Mouse (Mus musculus): ENCODE measurements around the gene Opcml.

The Opcml gene

DNA sequence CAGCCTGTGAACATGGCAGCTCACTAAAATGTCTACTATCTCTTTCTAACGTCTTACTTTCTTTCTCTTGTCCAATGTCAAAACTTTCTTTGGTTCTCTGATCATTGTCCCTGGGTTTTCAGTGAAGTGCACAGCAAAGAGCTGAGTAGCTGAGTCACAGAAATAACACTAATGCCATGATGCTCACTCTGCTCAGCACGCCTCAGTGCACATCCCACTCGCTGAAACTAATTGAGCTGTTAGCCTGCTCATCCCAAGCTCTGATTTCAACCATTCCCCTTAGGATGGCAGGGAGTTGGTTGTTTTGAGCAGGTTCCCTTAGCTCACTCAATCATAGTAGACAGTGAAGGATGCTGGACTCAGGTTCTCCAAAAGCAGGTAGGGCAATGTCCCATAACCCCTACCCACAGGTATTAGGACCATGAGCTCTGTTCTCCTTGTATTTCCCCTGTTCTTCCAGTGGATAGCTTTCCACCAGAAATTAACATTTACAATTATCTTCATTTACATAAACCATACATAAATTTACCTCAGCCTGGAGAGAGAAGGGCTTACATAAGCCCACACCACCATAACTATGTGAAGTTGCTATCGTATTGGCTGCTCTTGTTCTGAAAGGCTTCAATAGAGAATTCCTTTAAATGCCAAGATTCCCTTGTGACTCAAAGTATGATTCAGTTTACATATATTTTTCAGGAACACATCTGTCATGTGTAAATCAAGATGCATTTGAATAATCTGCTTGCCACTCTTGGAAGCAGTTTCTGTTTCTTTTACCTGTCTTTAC, 655.9 kb downstream of the Opcml start:
- peak; percentile 12 for DNase-seq

GRCm38 (mm10) chr9:28452509-28452908, 661.9 kb downstream of the Opcml start:
- DNase-seq = no peak

DNA sequence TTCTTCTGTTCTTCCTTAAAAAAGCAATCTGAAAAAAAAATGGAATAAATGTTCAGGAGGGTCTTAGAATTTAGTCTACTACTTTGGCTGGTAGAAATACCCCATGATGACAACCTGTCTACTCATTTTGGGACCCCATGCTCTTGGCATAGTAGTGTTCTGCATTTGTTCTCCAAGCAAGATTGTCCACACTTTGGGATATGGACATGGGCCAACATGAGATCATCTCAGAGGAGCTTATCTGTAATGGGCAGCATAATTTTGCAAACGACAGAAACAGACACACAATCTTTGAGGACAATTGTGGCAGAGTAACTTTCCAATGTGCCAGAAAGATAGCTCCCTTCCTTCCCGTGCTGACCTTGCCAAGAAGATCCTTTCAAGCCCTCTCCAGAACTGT, 662.5 kb downstream of the Opcml start:
- no peak for DNase-seq

DNA sequence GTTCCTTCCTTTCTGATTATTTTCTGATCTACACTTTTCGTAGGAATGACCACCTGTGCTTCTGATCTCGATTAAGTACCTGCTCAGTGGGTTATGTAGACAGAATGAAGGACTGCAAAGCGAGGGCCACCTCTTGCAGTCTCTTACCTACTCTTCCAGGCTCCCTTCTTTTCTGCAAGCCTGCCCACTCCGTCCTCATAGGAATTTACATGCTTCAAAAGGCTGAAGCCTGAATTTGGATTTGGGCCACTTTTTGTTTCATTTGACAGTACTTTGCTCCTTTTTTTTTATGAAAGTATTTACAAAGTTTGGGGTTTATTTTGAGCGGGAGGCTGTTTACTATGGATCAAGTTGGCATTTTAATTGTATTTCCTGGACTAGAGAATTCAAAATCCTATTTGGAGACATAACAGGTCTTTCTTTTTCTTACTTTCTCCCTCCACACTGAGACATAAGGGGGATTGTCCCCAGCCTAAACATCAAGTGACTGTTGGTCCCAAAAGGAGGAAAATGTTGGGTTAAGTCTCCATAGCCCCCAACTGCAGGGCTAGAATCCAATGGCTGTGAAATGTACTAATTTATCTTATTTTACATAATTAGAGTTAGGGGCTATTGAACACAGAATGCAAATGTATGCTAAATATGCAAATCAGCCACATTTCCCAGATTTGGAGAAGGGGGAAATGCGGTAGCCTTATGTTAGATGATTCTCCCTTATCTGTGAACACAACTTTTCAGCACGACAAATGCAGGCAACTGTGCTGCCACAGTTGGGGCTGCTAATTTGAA, 667.6 kb downstream of the Opcml start:
- no peak for DNase-seq

- DNase-seq = no peak
These were observed 673.0 kb downstream of the Opcml start for GRCm38 (mm10) chr9:28463622-28464021.

DNA sequence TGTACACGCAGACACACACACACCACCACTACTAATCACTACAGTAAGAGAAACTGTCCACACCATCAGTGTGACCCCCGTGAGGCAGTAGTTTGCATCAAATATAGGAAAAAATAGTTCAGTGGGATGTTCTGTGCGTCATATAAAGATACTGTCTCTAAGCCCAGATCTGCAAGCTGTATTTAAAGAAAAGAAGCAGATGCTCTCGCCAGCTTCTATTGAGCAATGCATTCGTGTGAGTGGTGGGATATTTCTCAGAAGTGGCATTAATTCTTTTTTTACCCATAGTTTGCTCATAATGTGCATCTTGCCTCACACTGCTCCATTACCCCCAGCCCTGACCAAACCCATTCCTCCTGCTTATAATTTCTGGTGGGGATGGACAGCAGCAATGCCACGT, 678.8 kb downstream of the Opcml start:
- DNase-seq = no peak

DNA sequence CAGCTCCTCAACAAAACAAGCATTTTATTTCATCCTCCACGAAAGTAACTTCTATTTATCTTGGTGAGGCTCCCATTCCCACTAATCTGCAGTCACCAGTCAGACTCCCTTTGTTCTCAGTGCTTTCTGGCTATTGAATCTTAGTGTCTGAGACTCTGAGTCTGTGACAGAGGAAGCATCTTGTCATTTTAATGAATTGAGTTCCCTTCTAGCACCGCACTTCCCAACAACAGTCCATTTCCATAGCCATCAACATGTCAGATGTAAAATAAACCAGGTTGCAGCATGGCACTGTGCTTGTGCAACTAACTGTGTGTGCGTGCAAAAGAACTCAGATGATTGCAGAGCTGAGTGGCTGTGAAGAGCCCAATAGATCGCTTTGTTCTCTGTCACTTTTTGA, 680.9 kb downstream of the Opcml start:
- no peak for DNase-seq

DNA sequence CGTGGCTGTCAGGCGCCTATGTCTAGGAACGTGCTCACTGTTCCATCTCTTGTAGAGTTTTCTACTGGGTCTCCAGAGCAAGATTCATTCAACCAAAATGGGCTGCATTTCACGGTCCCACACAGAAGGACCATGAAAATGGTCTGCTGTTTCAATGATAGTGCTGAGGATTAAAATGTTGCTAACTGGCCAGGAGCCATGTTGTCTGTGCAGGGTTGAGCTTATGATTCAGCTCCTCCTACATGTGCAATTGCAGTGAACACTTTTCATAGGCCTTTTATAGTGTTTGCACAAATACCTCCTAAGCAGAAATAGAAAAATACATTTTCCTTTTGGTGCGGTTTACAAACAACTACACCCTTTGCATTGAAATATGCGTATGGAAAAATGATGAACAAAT, 684.0 kb downstream of the Opcml start:
- no peak for DNase-seq

DNA sequence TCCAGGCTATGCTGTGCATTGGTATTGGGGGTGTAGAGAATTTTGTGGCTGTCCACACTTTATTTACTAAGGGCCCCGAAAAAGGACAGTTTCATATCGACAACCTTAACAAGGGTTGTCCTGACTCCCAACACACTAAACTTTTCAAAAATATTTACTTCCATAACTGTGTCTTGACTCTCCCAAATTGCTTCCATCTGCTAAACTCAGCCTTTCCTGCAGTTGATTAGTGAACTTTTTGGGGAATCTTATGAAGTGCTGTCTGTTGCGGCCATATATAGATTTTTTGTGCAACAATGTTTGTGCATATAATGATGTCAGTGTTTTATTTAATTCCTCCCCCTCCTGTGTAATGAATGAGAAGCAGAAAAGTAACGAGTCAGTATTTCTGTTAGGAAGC, 690.7 kb downstream of the Opcml start:
- DNase-seq = no peak

DNA sequence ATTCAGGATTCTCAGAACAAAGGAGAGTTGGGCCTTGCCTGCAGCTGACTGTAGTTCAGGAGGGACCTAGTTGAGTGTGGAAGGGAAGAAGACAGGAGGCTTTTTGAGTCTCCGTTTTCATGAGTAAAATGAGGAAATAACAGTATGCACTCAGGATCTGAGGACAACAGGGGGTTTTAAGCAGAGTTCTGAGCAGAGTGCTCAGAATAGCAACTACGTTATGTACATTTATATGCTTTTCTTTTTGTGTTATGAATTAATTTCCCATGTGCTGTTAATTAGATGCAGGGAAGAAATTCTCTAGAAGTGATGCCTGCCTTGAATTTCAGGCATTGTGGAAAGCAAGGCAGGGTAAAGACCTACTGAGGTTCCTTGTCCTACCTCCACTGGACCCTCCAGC, 697.9 kb downstream of the Opcml start:
- DNase-seq = no peak

GRCm38 (mm10) chr9:28489828-28490227, 699.3 kb downstream of the Opcml start:
- DNase-seq = peak; percentile 50

- peak; percentile 83 for DNase-seq
These were observed 699.8 kb downstream of the Opcml start for GRCm38 (mm10) chr9:28490410-28490809.

- peak; percentile 45 for DNase-seq
These were observed 709.5 kb downstream of the Opcml start for GRCm38 (mm10) chr9:28499841-28500794.

DNA sequence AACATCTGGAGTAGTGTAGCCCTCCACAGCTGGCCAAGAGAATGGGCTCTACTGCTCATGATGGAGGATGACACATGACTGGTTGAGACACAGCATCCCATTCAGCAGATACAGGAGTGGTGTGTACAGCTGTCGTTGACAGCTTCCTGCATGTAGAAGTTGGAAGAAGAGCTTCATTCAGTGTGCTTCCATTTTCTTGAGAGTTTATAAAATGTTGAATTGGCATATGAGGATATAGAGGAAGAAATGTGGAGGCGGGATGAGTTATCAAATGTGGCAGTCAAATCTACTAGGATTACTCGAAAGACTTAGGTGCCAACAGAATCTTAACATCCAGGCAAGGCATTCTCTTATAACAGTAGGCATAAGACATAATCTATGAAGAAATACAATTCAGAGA, 723.3 kb downstream of the Opcml start:
- peak; percentile 1 for DNase-seq

- no peak for DNase-seq
These were observed 742.6 kb downstream of the Opcml start for GRCm38 (mm10) chr9:28533191-28533590.

GRCm38 (mm10) chr9:28535006-28535405, 744.4 kb downstream of the Opcml start:
- no peak for DNase-seq

DNA sequence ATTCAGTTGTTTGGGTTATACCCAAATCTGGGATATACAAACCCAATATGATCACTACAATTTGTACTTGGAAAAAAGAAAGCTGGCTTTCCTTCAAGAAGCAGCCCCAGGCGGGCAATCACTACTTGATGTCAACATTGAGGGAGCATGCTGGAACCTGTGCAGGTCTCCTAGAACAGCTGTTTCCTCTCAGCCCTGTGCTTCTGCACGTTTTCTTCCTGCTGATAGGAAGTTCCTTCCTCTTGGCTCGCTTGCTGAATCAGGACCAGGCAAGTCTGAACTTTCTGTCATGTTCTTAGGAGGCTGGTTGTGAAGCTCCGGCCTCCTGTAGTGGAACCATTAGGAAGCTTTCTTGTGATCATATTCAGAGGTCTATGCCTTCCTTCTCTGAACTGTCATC, 746.1 kb downstream of the Opcml start:
- DNase-seq = no peak

DNA sequence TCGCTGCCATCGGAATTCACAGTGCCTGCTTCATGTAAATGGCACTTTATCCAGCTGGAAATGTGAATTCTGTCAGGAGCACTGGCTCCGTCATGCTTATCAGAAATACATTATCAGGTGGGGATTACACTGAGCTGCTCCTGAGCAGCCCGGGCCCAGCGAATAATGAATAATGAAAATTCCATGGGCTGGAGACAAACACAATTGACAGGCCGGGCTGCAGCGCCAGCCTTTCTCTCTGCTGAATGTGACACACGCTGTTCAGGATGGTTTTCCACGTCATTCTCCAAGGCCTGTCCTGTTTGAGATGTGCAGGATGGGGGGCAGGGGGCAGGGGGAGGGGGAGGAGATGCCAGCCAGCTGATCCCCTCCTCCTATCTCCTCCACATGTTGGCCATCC, 757.6 kb downstream of the Opcml start:
- no peak for DNase-seq

GRCm38 (mm10) chr9:28552387-28553182, 762.0 kb downstream of the Opcml start:
- no peak for DNase-seq

- no peak for DNase-seq
These were observed 768.1 kb downstream of the Opcml start for GRCm38 (mm10) chr9:28558628-28559027.

- no peak for DNase-seq
These were observed 771.2 kb downstream of the Opcml start for GRCm38 (mm10) chr9:28561761-28562160.

GRCm38 (mm10) chr9:28563066-28563683, 772.6 kb downstream of the Opcml start:
- DNase-seq = no peak

Measured in cerebellum, adult 9-11 months (tissue).